Mouse (Mus musculus) hindbrain, embryonic 15.5 days (tissue): ENCODE data around the gene Gm11027. TPM values are rescaled to one million over a fixed set of nuclear protein-coding genes. Genes with fewer than 3 reads are reported as not detected.

Experiments used
- ATAC-seq: fragments of 200-750 bp; cut with Nextera tagmentation; 2 replicates; pipeline ENCODE4 v1.8.0; 2017; ENCODE audit warnings: low read depth, moderate number of reproducible peaks, moderate TSS enrichment; ENCODE audit not compliant: low FRiP score
- H3K27ac ChIP-seq: fragments of 300-500 bp; sonication (generic); replicated peaks from 2 replicates; pipeline ENCODE4 v1.5.1; 2015; ENCODE audit warnings: mild to moderate bottlenecking, inconsistent platforms
- H3K27me3 ChIP-seq: fragments of 300-500 bp; sonication (generic); 2 replicates; pipeline ENCODE4 v1.6.1; 2015; ENCODE audit warnings: control low read depth, inconsistent platforms
- H3K36me3 ChIP-seq: fragments of 300-500 bp; sonication (generic); 2 replicates; pipeline ENCODE4 v1.6.1; 2015; ENCODE audit warnings: control low read depth, inconsistent platforms
- H3K4me1 ChIP-seq: fragments of 300-500 bp; sonication (generic); replicated peaks from 2 replicates; pipeline ENCODE4 v1.6.1; 2015; ENCODE audit warnings: control low read depth, inconsistent platforms
- H3K4me2 ChIP-seq: fragments of 300-500 bp; sonication (generic); 2 replicates; pipeline ENCODE4 v1.6.1; 2015; ENCODE audit warnings: moderate library complexity, mild to moderate bottlenecking, inconsistent platforms
- H3K4me3 ChIP-seq: fragments of 300-500 bp; sonication (generic); 2 replicates; pipeline ENCODE4 v1.5.1; 2015; ENCODE audit warnings: mild to moderate bottlenecking, inconsistent platforms
- H3K9ac ChIP-seq: fragments of 300-500 bp; sonication (generic); 2 replicates; pipeline ENCODE4 v1.6.1; 2015; ENCODE audit warnings: inconsistent platforms
- H3K9me3 ChIP-seq: fragments of 300-500 bp; sonication (generic); 2 replicates; pipeline ENCODE4 v1.6.1; 2016; ENCODE audit warnings: control low read depth, inconsistent platforms
- WGBS: fragments of 180-500 bp; shearing (Covaris S2); methylation state at CpG from one replicate; pipeline ENCODE4 v1.1.7; 2015; 5-methylcytosine and 5-hydroxymethylcytosine counted together
- polyA plus RNA-seq: library from polyadenylated mRNA; unstranded; fragments of >200 nt; fragmentation: Nextera tagmentation; extraction: Ambion mirVana; gene quantifications from 2 replicates; pipeline ENCODE4 v1.2.1, GENCODE M21; 2015

Gene Gm11027
- polyA plus RNA-seq, 1 experiment from 2014 or later = not detected

DNA sequence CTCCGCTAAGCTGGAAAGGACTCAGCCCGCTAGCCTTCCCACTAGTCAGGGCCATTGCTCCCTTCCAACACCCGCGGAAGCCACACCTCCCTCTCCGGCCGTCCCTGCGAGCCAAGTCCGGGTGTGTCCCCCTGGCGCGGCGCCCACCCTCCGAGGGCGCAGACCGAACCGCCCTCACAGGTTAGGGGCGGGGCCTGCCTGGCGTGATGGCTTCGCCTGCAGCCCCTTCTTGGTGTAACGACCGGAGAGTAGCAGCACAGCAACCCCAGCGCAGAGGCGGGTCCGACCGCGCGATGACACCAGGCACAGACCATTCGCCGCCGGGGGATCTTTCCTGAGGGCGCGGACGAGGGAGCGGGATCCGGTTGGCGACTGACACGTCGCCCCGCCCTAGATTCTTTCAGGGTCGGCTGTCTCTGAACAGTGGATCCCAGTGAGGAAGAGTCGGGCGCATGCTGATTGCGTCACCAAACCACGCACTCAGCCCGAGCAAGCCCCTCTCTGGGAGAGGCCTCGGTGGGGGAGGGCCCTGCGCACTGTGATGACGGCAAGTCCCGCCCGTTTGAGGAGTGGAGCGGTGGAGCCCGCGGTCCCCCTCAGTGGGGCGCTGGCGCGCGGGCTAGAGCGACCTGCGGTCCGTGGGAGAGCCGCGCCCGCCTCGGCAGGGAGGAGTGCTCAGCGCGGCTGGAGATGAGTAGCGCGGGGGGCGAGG lies 5.6 kb downstream of the Gm11027 start, which contains the start of gene Esyt2:
TSS of gene Esyt2 (plus strand) at position 544 of the 712 bp plus-strand sequence.
- H3K4me3 ChIP-seq = peak within 1 kb of the TSS; percentile 78
- under 1% methylated on average over 67 of the region's 68 CpGs for WGBS

GRCm38 (mm10) chr12:116281427-116282281 lies 6.5 kb downstream of the Gm11027 start:
- ATAC-seq = peak; percentile 7
- Histone ChIP-seq H3K4me3 (peak overlapping the region; percentile 78), H3K27me3 (no peaks in the 10 kb centered on the region), H3K9ac (peak overlapping the region; percentile 86), H3K4me1 (peaks cover 19% of the 10 kb centered on the region), H3K27ac (peak overlapping the region; percentile 98), H3K9me3 (no peaks in the 10 kb centered on the region), H3K4me2 (peak overlapping the region; percentile 98), H3K36me3 (no peaks in the 10 kb centered on the region)
- under 1% methylated on average over 55 of the region's 55 CpGs for WGBS

More for the DNA sequence above, 5.6 kb downstream of the Gm11027 start, which contains the start of gene Esyt2:
- Histone ChIP-seq H3K9ac (peak within 1 kb of the TSS; percentile 86), H3K27ac (peak within 1 kb of the TSS; percentile 98), H3K27me3 (no peaks in the 10 kb centered on the region), H3K36me3 (no peaks in the 10 kb centered on the region), H3K4me1 (peaks cover 19% of the 10 kb centered on the region), H3K4me2 (peak within 1 kb of the TSS; percentile 98), H3K9me3 (no peaks in the 10 kb centered on the region)
- peak; percentile 97 for ATAC-seq

- Histone ChIP-seq H3K4me1 (peaks cover 19% of the 10 kb centered on the region), H3K36me3 (no peaks in the 10 kb centered on the region), H3K4me3 (no peak overlapping the region), H3K9me3 (no peaks in the 10 kb centered on the region), H3K27me3 (no peaks in the 10 kb centered on the region), H3K27ac (no peak overlapping the region), H3K4me2 (peak overlapping the region; percentile 33), H3K9ac (no peak overlapping the region)
- no peak for ATAC-seq
- 91% methylated on average over 2 of the region's 2 CpGs for WGBS
Observed at GRCm38 (mm10) chr12:116282856-116283255, 7.7 kb downstream of the Gm11027 start.

- Histone ChIP-seq H3K36me3 (no peaks in the 10 kb centered on the region), H3K4me1 (peaks cover 19% of the 10 kb centered on the region), H3K4me2 (no peak overlapping the region), H3K9me3 (no peaks in the 10 kb centered on the region), H3K4me3 (no peak overlapping the region), H3K9ac (no peak overlapping the region), H3K27me3 (no peaks in the 10 kb centered on the region), H3K27ac (no peak overlapping the region)
- no peak for ATAC-seq
- 86% methylated on average over 2 of the region's 2 CpGs for WGBS
Observed at GRCm38 (mm10) chr12:116283511-116283910, 8.3 kb downstream of the Gm11027 start.

DNA sequence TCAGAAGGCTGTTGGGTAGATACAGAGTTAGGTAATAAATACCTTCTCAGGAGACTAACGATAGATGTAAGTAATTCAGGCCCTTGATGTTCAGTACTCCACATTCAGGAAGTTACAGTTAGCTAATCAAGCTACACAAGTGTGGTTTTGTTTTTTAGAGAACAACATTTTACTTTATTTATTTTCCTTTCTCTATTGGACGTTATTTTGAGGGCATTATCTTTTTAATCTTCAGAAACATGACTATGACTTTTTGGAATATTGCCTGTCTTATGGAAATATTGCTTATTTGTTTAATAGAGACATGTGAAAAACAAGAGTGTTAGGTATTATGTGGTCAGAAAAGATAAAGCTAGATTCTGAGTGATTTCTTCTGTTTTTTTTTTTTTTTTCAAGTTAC lies 18.0 kb downstream of the Gm11027 start:
- ATAC-seq = no peak
- H3K27me3 ChIP-seq = no peaks in the 10 kb centered on the region
- no peaks in the 10 kb centered on the region for H3K36me3 ChIP-seq
- H3K4me2 ChIP-seq = no peak overlapping the region
- no peaks in the 10 kb centered on the region for H3K9me3 ChIP-seq
- no peak overlapping the region for H3K4me3 ChIP-seq
- no peaks in the 10 kb centered on the region for H3K4me1 ChIP-seq
- H3K9ac ChIP-seq = no peak overlapping the region
- no peak overlapping the region for H3K27ac ChIP-seq
- 85% methylated on average over 2 of the region's 2 CpGs for WGBS

- no peak for ATAC-seq
- Histone ChIP-seq H3K4me2 (no peak overlapping the region), H3K27me3 (no peaks in the 10 kb centered on the region), H3K4me1 (no peaks in the 10 kb centered on the region), H3K9ac (no peak overlapping the region), H3K27ac (no peak overlapping the region), H3K9me3 (no peaks in the 10 kb centered on the region), H3K4me3 (no peak overlapping the region), H3K36me3 (no peaks in the 10 kb centered on the region)
- 86% methylated on average over 4 of the region's 4 CpGs for WGBS
Observed at GRCm38 (mm10) chr12:116293599-116294292, 18.6 kb downstream of the Gm11027 start.

GRCm38 (mm10) chr12:116299906-116300305 lies 24.7 kb downstream of the Gm11027 start:
- WGBS = 97% methylated on average over 2 of the region's 2 CpGs

GRCm38 (mm10) chr12:116302181-116302580 lies 27.0 kb downstream of the Gm11027 start:
- Histone ChIP-seq H3K9me3 (no peaks in the 10 kb centered on the region), H3K4me3 (no peak overlapping the region), H3K36me3 (no peaks in the 10 kb centered on the region), H3K4me1 (no peaks in the 10 kb centered on the region), H3K27me3 (no peaks in the 10 kb centered on the region), H3K9ac (no peak overlapping the region), H3K4me2 (no peak overlapping the region), H3K27ac (no peak overlapping the region)
- ATAC-seq = no peak

More at GRCm38 (mm10) chr12:116299906-116300305, 24.7 kb downstream of the Gm11027 start:
- H3K4me2 ChIP-seq = no peak overlapping the region
- H3K4me1 ChIP-seq = no peaks in the 10 kb centered on the region
- no peaks in the 10 kb centered on the region for H3K27me3 ChIP-seq
- ATAC-seq = no peak
- H3K9me3 ChIP-seq = no peaks in the 10 kb centered on the region
- no peak overlapping the region for H3K27ac ChIP-seq
- no peak overlapping the region for H3K9ac ChIP-seq
- H3K36me3 ChIP-seq = no peaks in the 10 kb centered on the region
- no peak overlapping the region for H3K4me3 ChIP-seq

- H3K4me3 ChIP-seq = no peak overlapping the region
- no peak overlapping the region for H3K4me2 ChIP-seq
- no peaks in the 10 kb centered on the region for H3K9me3 ChIP-seq
- H3K27me3 ChIP-seq = no peaks in the 10 kb centered on the region
- H3K4me1 ChIP-seq = no peaks in the 10 kb centered on the region
- no peak overlapping the region for H3K27ac ChIP-seq
- H3K9ac ChIP-seq = no peak overlapping the region
- H3K36me3 ChIP-seq = no peaks in the 10 kb centered on the region
- ATAC-seq = no peak
- WGBS = 59% methylated on average over 1 of the region's 1 CpGs
Observed at GRCm38 (mm10) chr12:116306042-116306441, 30.9 kb downstream of the Gm11027 start.

- H3K9ac ChIP-seq = no peak overlapping the region
- H3K27ac ChIP-seq = no peak overlapping the region
- no peak for ATAC-seq
- no peak overlapping the region for H3K4me3 ChIP-seq
- H3K9me3 ChIP-seq = no peaks in the 10 kb centered on the region
- no peaks in the 10 kb centered on the region for H3K27me3 ChIP-seq
- H3K36me3 ChIP-seq = no peaks in the 10 kb centered on the region
- no peak overlapping the region for H3K4me2 ChIP-seq
- 90% methylated on average over 3 of the region's 3 CpGs for WGBS
- H3K4me1 ChIP-seq = no peaks in the 10 kb centered on the region
Observed at GRCm38 (mm10) chr12:116307870-116308269, 32.7 kb downstream of the Gm11027 start.

DNA sequence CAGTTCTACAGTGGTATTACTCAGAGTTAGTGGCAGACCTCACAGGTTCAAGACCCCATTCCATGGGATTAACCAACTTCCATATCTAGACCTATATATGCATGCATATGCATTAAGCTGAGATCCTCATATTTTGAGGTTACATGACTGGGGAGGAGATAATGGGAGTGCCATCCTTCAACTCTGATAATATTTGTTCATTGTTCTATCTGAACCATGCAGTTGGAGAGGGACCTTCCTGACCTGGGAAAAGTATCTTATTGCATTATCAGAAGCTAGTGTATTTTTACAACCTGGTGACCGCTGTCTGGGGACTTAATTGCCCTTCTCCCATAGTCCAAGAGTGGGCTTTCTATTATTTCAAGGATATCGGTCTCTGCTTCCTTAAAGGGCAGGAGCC lies 33.4 kb downstream of the Gm11027 start:
- Histone ChIP-seq H3K4me3 (no peak overlapping the region), H3K9me3 (no peaks in the 10 kb centered on the region), H3K4me1 (no peaks in the 10 kb centered on the region), H3K36me3 (no peaks in the 10 kb centered on the region), H3K27ac (no peak overlapping the region), H3K9ac (no peak overlapping the region), H3K27me3 (no peaks in the 10 kb centered on the region), H3K4me2 (no peak overlapping the region)
- WGBS = 90% methylated on average over 2 of the region's 2 CpGs
- no peak for ATAC-seq

DNA sequence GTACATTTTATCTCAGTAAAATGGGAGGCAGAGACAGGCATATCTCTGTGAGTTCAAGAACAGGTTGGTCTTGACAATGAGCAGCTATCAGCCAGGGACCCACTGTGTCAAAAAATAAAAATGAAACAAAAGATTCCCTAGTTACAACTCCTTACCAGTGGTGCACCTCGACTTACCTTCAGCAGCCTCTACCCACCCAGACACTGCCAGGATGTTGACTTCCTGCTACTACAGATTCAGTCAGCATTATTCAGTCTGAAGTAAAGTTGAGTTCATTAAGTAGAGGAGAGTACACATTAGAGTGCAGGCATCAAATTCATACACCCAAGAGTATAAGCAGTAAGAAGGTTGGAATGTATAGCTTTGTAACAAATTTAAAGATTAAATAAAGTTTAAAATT lies 38.6 kb downstream of the Gm11027 start:
- Histone ChIP-seq H3K4me2 (no peak overlapping the region), H3K4me1 (no peaks in the 10 kb centered on the region), H3K27ac (no peak overlapping the region), H3K9me3 (no peaks in the 10 kb centered on the region), H3K4me3 (no peak overlapping the region), H3K36me3 (no peaks in the 10 kb centered on the region), H3K27me3 (no peaks in the 10 kb centered on the region), H3K9ac (no peak overlapping the region)
- WGBS = 94% methylated on average over 1 of the region's 1 CpGs
- ATAC-seq = no peak
